In the genomic region with DNA sequence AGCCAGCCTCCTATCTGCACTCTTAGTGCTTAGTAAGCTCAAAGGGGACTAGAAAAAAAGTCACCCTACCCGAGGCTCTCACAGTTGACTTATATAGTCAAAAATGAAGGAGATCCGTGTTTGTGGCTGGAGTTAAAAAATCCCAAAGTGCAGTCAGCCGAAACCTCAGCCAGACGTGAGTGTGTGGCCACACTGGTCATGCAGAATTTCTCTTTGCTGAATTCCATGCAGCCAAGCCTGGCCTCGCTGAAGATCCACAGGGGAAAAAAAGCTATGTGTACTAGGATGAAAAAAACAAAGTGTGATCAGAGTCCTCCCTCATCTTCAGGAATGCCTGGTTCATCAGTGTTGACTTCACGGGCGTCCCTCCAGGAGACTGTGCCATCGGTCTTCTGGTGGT, we compare ENCODE assay signal across 26 mouse cellular contexts.
"Had no signal": no experiment of that assay in that cellular context is flagged by ENCODE, and none has a peak within 500 bp of the region (broad histone marks: within the 10 kb centered on the region; RNA-seq: fewer than 3 reads in every experiment).

No protein-coding gene starts in this region.

- H3K9ac ChIP-seq: embryonic facial prominence, embryonic 12.5 days; embryonic facial prominence, embryonic 13.5 days; embryonic facial prominence, embryonic 15.5 days; forebrain, embryonic 12.5 days; forebrain, embryonic 13.5 days; forebrain, embryonic 15.5 days; forebrain, postnatal 0 days had no signal

- H3K4me3 ChIP-seq: embryonic facial prominence, embryonic 10.5 days; embryonic facial prominence, embryonic 12.5 days; embryonic facial prominence, embryonic 13.5 days; embryonic facial prominence, embryonic 15.5 days; erythroblast, embryonic 14.5 days; forebrain, embryonic 10.5 days; forebrain, embryonic 12.5 days; forebrain, embryonic 13.5 days; forebrain, embryonic 15.5 days; heart, adult 2 months; heart, embryonic 10.5 days had no signal

- ATAC-seq: forebrain, embryonic 13.5 days; forebrain, embryonic 14.5 days; forebrain, embryonic 15.5 days; forebrain, embryonic 16.5 days; forebrain, postnatal 0 days had no signal

- H3K36me3 ChIP-seq: embryonic facial prominence, embryonic 10.5 days; embryonic facial prominence, embryonic 12.5 days; embryonic facial prominence, embryonic 13.5 days; embryonic facial prominence, embryonic 15.5 days; forebrain, embryonic 10.5 days; forebrain, embryonic 12.5 days; forebrain, embryonic 15.5 days; heart, embryonic 10.5 days had no signal

- H3K27ac ChIP-seq: embryonic facial prominence, embryonic 10.5 days; embryonic facial prominence, embryonic 12.5 days; embryonic facial prominence, embryonic 13.5 days; embryonic facial prominence, embryonic 15.5 days; forebrain, embryonic 10.5 days; forebrain, embryonic 12.5 days; forebrain, embryonic 13.5 days; forebrain, embryonic 15.5 days; heart, adult 2 months; heart, embryonic 10.5 days had no signal

- H3K4me2 ChIP-seq: embryonic facial prominence, embryonic 12.5 days; embryonic facial prominence, embryonic 13.5 days; embryonic facial prominence, embryonic 15.5 days; forebrain, embryonic 12.5 days; forebrain, embryonic 13.5 days; forebrain, embryonic 15.5 days had no signal

- DNase-seq: cerebellum, adult 2 months; cerebellum, adult 8-10 months; cerebellum, adult 9-10 months; cerebellum, adult 9-11 months; cerebellum, postnatal 10 days; cerebellum, postnatal 25 days; cerebellum, postnatal 36 days; embryo, embryonic 11 days; forebrain, postnatal 0 days; gastrocnemius, postnatal 14 days; gastrocnemius, postnatal 25 days; gastrocnemius, postnatal 36 days; heart, adult 18-20 months; heart, adult 2 months had no signal

- H3K9me3 ChIP-seq: embryonic facial prominence, embryonic 10.5 days; embryonic facial prominence, embryonic 12.5 days; embryonic facial prominence, embryonic 13.5 days; embryonic facial prominence, embryonic 15.5 days; forebrain, embryonic 10.5 days; forebrain, embryonic 12.5 days; forebrain, embryonic 13.5 days; forebrain, embryonic 15.5 days; heart, embryonic 10.5 days had no signal

- H3K27me3 ChIP-seq: embryonic facial prominence, embryonic 12.5 days; embryonic facial prominence, embryonic 13.5 days; embryonic facial prominence, embryonic 15.5 days; forebrain, embryonic 12.5 days; forebrain, embryonic 13.5 days; forebrain, embryonic 15.5 days had no signal

- H3K4me1 ChIP-seq: embryonic facial prominence, embryonic 12.5 days; embryonic facial prominence, embryonic 13.5 days; embryonic facial prominence, embryonic 15.5 days had no signal
